Mouse (Mus musculus) MEL (cell line): ENCODE measurements around the gene Anp32e. TPM values are rescaled to one million over a fixed set of nuclear protein-coding genes. Genes with fewer than 3 reads are reported as not detected.

Experiments used
- DNase-seq: peaks from one replicate; pipeline ENCODE4 v3.0.0; 2011; ENCODE audit warnings: low read depth, low spot score
- H3K27ac ChIP-seq: 2 replicates; pipeline ENCODE4 v1.5.1; 2012; ENCODE audit warnings: low read depth, mild to moderate bottlenecking, control low read depth, low read length, moderate library complexity; ENCODE audit not compliant: control insufficient read depth
- H3K27me3 ChIP-seq, 2 experiments: fragments of 150-350 bp in 1 of 2; sonication (generic) in 1 of 2; 2 replicates each; pipeline ENCODE4 v1.6.1; 2012; ENCODE audit warnings: low read length in 2 of 2, mild to moderate bottlenecking in 2 of 2, improper control_type of control experiment in 1 of 2, moderate library complexity in 1 of 2; ENCODE audit not compliant: insufficient read depth in 2 of 2, control insufficient read depth in 1 of 2
- H3K36me3 ChIP-seq, 2 experiments: 2 replicates each; pipeline ENCODE4 v1.6.1; 2012 to 2014; ENCODE audit warnings: low read length in 2 of 2, improper control_type of control experiment in 1 of 2, inconsistent platforms in 1 of 2, mild to moderate bottlenecking in 1 of 2; ENCODE audit not compliant: insufficient read depth in 2 of 2, control insufficient read depth in 1 of 2
- H3K4me1 ChIP-seq, 2 experiments: fragments of 150-350 bp in 1 of 2; sonication (generic) in 1 of 2; 2 replicates each; pipeline ENCODE4 v1.6.1; 2012; ENCODE audit warnings: low read length in 2 of 2, improper control_type of control experiment in 1 of 2, mild to moderate bottlenecking in 1 of 2; ENCODE audit not compliant: insufficient read depth in 2 of 2, control insufficient read depth in 1 of 2
- H3K4me3 ChIP-seq, 2 experiments: fragments of 150-350 bp in 1 of 2; sonication (generic) in 1 of 2; 2 replicates each; pipeline ENCODE4 v1.5.1; 2012; ENCODE audit warnings: low read depth in 2 of 2, low read length in 2 of 2, mild to moderate bottlenecking in 2 of 2, moderate library complexity in 2 of 2, control low read depth in 1 of 2, improper control_type of control experiment in 1 of 2; ENCODE audit not compliant: control insufficient read depth in 1 of 2, insufficient read depth in 1 of 2
- H3K79me2 ChIP-seq: 2 replicates; pipeline ENCODE4 v1.6.1; 2012; ENCODE audit warnings: mild to moderate bottlenecking, low read length, moderate library complexity; ENCODE audit not compliant: control insufficient read depth, poor library complexity, insufficient read depth
- H3K9ac ChIP-seq: 2 replicates; pipeline ENCODE4 v1.6.1; 2012; ENCODE audit warnings: low read depth, mild to moderate bottlenecking, control low read depth, low read length, moderate library complexity; ENCODE audit not compliant: control insufficient read depth, poor library complexity, severe bottlenecking
- H3K9me3 ChIP-seq: fragments of 150-350 bp; sonication (generic); replicated peaks from 2 replicates; pipeline ENCODE4 v1.6.1; 2012; ENCODE audit warnings: mild to moderate bottlenecking, low read length, improper control_type of control experiment, moderate library complexity; ENCODE audit not compliant: insufficient read depth
- BHLHE40 ChIP-seq: IDR thresholded peaks from 2 replicates; pipeline ENCODE4 v1.6.1; 2012; ENCODE audit warnings: low read depth, mild to moderate bottlenecking, inconsistent platforms, low read length, improper control_type of control experiment, borderline replicate concordance
- CHD2 ChIP-seq: IDR thresholded peaks from 2 replicates; pipeline ENCODE4 v1.6.1; 2011; ENCODE audit warnings: low read length, improper control_type of control experiment
- CTCF ChIP-seq, 3 experiments: IDR thresholded peaks in 2 of 3; conservative IDR thresholded peaks in 1 of 3; 2 replicates each; pipeline ENCODE4 v1.5.1; 2011 to 2012; ENCODE audit warnings: low read length in 3 of 3, low read depth in 2 of 3, mild to moderate bottlenecking in 2 of 3, improper control_type of control experiment in 1 of 3, inconsistent platforms in 1 of 3, mixed read lengths in 1 of 3, moderate library complexity in 1 of 3; ENCODE audit not compliant: control insufficient read depth in 1 of 3, insufficient read depth in 1 of 3, poor library complexity in 1 of 3, severe bottlenecking in 1 of 3
- ETS1 ChIP-seq: IDR thresholded peaks from 2 replicates; pipeline ENCODE4 v1.6.1; 2012; ENCODE audit warnings: low read depth, mild to moderate bottlenecking, inconsistent platforms, low read length, improper control_type of control experiment, moderate library complexity
- KAT2A ChIP-seq: conservative IDR thresholded peaks from 2 replicates; pipeline ENCODE4 v1.6.1; 2012; ENCODE audit warnings: low read depth, low read length, improper control_type of control experiment, inconsistent platforms
- MAFK ChIP-seq: IDR thresholded peaks from 2 replicates; pipeline ENCODE4 v1.6.1; 2011; ENCODE audit warnings: low read depth, mild to moderate bottlenecking, low read length, improper control_type of control experiment, borderline replicate concordance
- MEF2A ChIP-seq: IDR thresholded peaks from 2 replicates; pipeline ENCODE4 v1.6.1; 2014; ENCODE audit warnings: low read depth, mild to moderate bottlenecking, inconsistent platforms, low read length, improper control_type of control experiment; ENCODE audit not compliant: poor library complexity, insufficient replicate concordance, severe bottlenecking; ENCODE audit errors: extremely low read depth
- MYC ChIP-seq: IDR thresholded peaks from 2 replicates; pipeline ENCODE4 v1.6.1; 2011; ENCODE audit warnings: low read depth, mild to moderate bottlenecking, low read length, improper control_type of control experiment, moderate library complexity
- NRF1 ChIP-seq: IDR thresholded peaks from 2 replicates; pipeline ENCODE4 v1.6.1; 2014; ENCODE audit warnings: low read depth, mild to moderate bottlenecking, inconsistent platforms, low read length, improper control_type of control experiment, moderate library complexity; ENCODE audit not compliant: poor library complexity, insufficient read depth, severe bottlenecking
- POLR2AphosphoS5 ChIP-seq: IDR thresholded peaks from 2 replicates; pipeline ENCODE4 v1.6.1; 2012; ENCODE audit warnings: low read depth, borderline replicate concordance, mild to moderate bottlenecking, inconsistent platforms, low read length, moderate library complexity, mixed read lengths
- RAD21 ChIP-seq: IDR thresholded peaks from 2 replicates; pipeline ENCODE4 v1.6.1; 2011; ENCODE audit warnings: mild to moderate bottlenecking, low read depth, low read length, improper control_type of control experiment
- SMC3 ChIP-seq: IDR thresholded peaks from 2 replicates; pipeline ENCODE4 v1.6.1; 2011; ENCODE audit warnings: low read depth, low read length, improper control_type of control experiment
- TAL1 ChIP-seq: IDR thresholded peaks from 2 replicates; pipeline ENCODE4 v1.6.1; 2012; ENCODE audit warnings: mild to moderate bottlenecking, inconsistent platforms, low read length, moderate library complexity, mixed read lengths
- TBP ChIP-seq: IDR thresholded peaks from 2 replicates; pipeline ENCODE4 v1.8.0; 2011; ENCODE audit warnings: low read depth, low read length, improper control_type of control experiment
- TCF12 ChIP-seq: IDR thresholded peaks from 2 replicates; pipeline ENCODE4 v1.6.1; 2014; ENCODE audit warnings: low read depth, mild to moderate bottlenecking, inconsistent platforms, low read length, improper control_type of control experiment, moderate library complexity
- USF1 ChIP-seq: IDR thresholded peaks from 2 replicates; pipeline ENCODE4 v1.6.1; 2014; ENCODE audit warnings: low read depth, mild to moderate bottlenecking, inconsistent platforms, low read length, improper control_type of control experiment, moderate library complexity
- USF2 ChIP-seq, 2 experiments: IDR thresholded peaks; 2 replicates each; pipeline ENCODE4 v1.6.1; 2011 to 2012; ENCODE audit warnings: improper control_type of control experiment in 2 of 2, low read length in 2 of 2, borderline replicate concordance in 1 of 2, inconsistent platforms in 1 of 2, low read depth in 1 of 2, mild to moderate bottlenecking in 1 of 2; ENCODE audit not compliant: insufficient read depth in 1 of 2
- ZC3H11A ChIP-seq: IDR thresholded peaks from 2 replicates; pipeline ENCODE4 v1.6.1; 2012; ENCODE audit warnings: low read depth, mild to moderate bottlenecking, inconsistent platforms, low read length, improper control_type of control experiment
- ZMIZ1 ChIP-seq: IDR thresholded peaks from 2 replicates; pipeline ENCODE4 v1.6.1; 2012; ENCODE audit warnings: low read depth, mild to moderate bottlenecking, inconsistent platforms, low read length, improper control_type of control experiment, moderate library complexity
- ZNF384 ChIP-seq: IDR thresholded peaks from 2 replicates; pipeline ENCODE4 v1.6.1; 2012; ENCODE audit warnings: low read depth, mild to moderate bottlenecking, inconsistent platforms, low read length, improper control_type of control experiment
- polyA plus RNA-seq, 2 experiments: library from polyadenylated mRNA; stranded (reverse) in 1 of 2; unstranded in 1 of 2; fragments of >175 nt in 1 of 2; fragments of >200 nt in 1 of 2; gene quantifications; 2 replicates each; pipeline versions ENCODE4 v1.2.1 to v1.2.4; 2012; ENCODE audit warnings: low replicate concordance in 2 of 2, low read depth in 1 of 2; ENCODE audit not compliant: insufficient read length in 2 of 2, insufficient read depth in 1 of 2, missing spikeins in 1 of 2
- total RNA-seq: library from RNA; depleted of rRNA; stranded (reverse); fragments of 300-350 nt; gene quantifications from 2 replicates; pipeline ENCODE4 v1.2.3, GENCODE M21; 2012

Anp32e gene
- total and polyA plus RNA-seq, 3 experiments: 159 to 748 (median 412) TPM

DNA sequence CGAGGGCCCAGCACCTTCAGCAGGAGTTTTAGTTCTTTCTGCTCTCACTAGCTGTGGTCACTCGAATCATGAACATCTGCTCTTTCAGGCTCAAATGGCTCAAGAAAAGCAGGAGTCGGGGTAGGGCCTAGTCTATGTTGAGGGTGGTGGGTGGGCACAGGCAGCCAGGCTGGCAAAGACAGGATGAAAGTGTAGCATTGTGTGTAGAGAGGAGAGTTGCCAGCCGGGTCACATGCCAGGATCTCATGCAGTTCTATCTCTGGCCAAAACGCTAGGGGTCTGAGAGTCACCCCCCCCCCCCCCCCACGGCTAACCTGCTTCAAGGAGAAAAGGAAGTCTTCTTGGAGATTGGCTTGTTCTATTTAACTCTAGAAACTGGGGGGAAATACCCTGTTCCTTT lies 26.4 kb upstream of the Anp32e start:
- H3K36me3 ChIP-seq: peaks cover 0 to 4% of the 10 kb centered on the region in 2 experiments; a peak in 1 of 4 replicates
- DNase-seq: no peak
- H3K9ac ChIP-seq: no peak overlapping the region
- peaks cover 6 to 19% of the 10 kb centered on the region in 2 experiments; a peak in 3 of 4 replicates for H3K27me3 ChIP-seq
- H3K27ac ChIP-seq: no peak overlapping the region
- H3K4me3 ChIP-seq: no peak overlapping the region
- TF ChIP-seq ZMIZ1 (no peak), TAL1 (no peak), TCF12 (no peak)
- H3K79me2 ChIP-seq: no peaks in the 10 kb centered on the region
- H3K4me1 ChIP-seq: peaks cover 0 to 5% of the 10 kb centered on the region in 2 experiments; a peak in 2 of 4 replicates
- no peaks in the 10 kb centered on the region for H3K9me3 ChIP-seq

GRCm38 (mm10) chr3:95903753-95904502 lies 25.1 kb upstream of the Anp32e start:
- Histone ChIP-seq H3K79me2 (no peaks in the 10 kb centered on the region), H3K27me3 (peaks cover 6 to 19% of the 10 kb centered on the region in 2 experiments; a peak in 3 of 4 replicates), H3K36me3 (peaks cover 0 to 4% of the 10 kb centered on the region in 2 experiments; a peak in 1 of 4 replicates), H3K9me3 (no peaks in the 10 kb centered on the region), H3K9ac (no peak overlapping the region), H3K27ac (no peak overlapping the region), H3K4me1 (peaks cover 0 to 5% of the 10 kb centered on the region in 2 experiments; a peak in 2 of 4 replicates), H3K4me3 (no peak overlapping the region)
- DNase-seq: no peak
- TF ChIP-seq USF1: no peak
- TF ChIP-seq TAL1: no peak
- TF ChIP-seq ETS1: no peak
- TF ChIP-seq CTCF (IDR thresholded peaks at IDR 0.05 in 2 of 3, conservative IDR thresholded peaks at IDR 0.05 in 1 of 3; ENCODE audit: control insufficient read depth in 1 of 3, insufficient read depth in 1 of 3, low read depth in 2 of 3, low read length in 3 of 3, poor library complexity in 1 of 3, severe bottlenecking in 1 of 3): no peak
- TF ChIP-seq TCF12: no peak
- TF ChIP-seq KAT2A: no peak
- TF ChIP-seq NRF1: no peak
- no peak for TF ChIP-seq RAD21
- TF ChIP-seq SMC3: no peak
- TF ChIP-seq MYC: no peak
- TF ChIP-seq ZNF384: no peak
- no peak for TF ChIP-seq ZC3H11A
- TF ChIP-seq CHD2: no peak
- TF ChIP-seq USF2 (IDR thresholded peaks at IDR 0.05; ENCODE audit: borderline replicate concordance in 1 of 2, insufficient read depth in 1 of 2, low read depth in 1 of 2, low read length in 2 of 2): no peak
- TF ChIP-seq BHLHE40: no peak
- TF ChIP-seq MEF2A: no peak
- no peak for TF ChIP-seq TBP
- no peak for TF ChIP-seq POLR2AphosphoS5
- no peak for TF ChIP-seq MAFK
